In genomic region chr2:102406324-102407304, GRCm38 (mm10) we compare ENCODE assay signal across 11 mouse cellular contexts. TPM values are rescaled to one million over a fixed set of nuclear protein-coding genes. Genes with fewer than 3 reads are reported as not detected.
DNase-seq lines count a peak whose midpoint lies in the region; ATAC-seq and TF ChIP-seq lines count a peak whose summit lies in the region.
"Had no signal": no experiment of that assay in that cellular context is flagged by ENCODE, and none has a peak within 500 bp of the region (broad histone marks: within the 10 kb centered on the region; RNA-seq: fewer than 3 reads in every experiment).

No protein-coding gene starts in this region.

- no peak for TF ChIP-seq CTCF in hindbrain, postnatal 0 days (IDR thresholded peaks at IDR 0.05; ENCODE audit: low read depth)

- H3K27me3 ChIP-seq in heart, embryonic 13.5 days (replicated peaks), result no peaks in the 10 kb centered on the region
- H3K27me3 ChIP-seq in limb, embryonic 11.5 days (ENCODE audit: control insufficient read depth, insufficient read depth, low read length), result no peaks in the 10 kb centered on the region
- H3K27me3 ChIP-seq in limb, embryonic 10.5 days (ENCODE audit: low read depth, poor library complexity, severe bottlenecking), result no peaks in the 10 kb centered on the region
- no peaks in the 10 kb centered on the region for H3K27me3 ChIP-seq in hindbrain, postnatal 0 days (ENCODE audit: insufficient read depth, low read length)
- H3K27me3 ChIP-seq in midbrain, embryonic 16.5 days (ENCODE audit: control insufficient read depth, insufficient read depth, low read depth, low read length), result no peaks in the 10 kb centered on the region

- H3K4me2 ChIP-seq in heart, embryonic 13.5 days, result peak overlapping the region; percentile 47
- H3K4me2 ChIP-seq in limb, embryonic 11.5 days (ENCODE audit: low read depth, severe bottlenecking), result no peak overlapping the region
- peak overlapping the region; percentile 38 for H3K4me2 ChIP-seq in hindbrain, postnatal 0 days (ENCODE audit: low read depth, low read length)
- peak overlapping the region; percentile 31 for H3K4me2 ChIP-seq in midbrain, embryonic 16.5 days (ENCODE audit: low read length)

- H3K9ac ChIP-seq in heart, embryonic 13.5 days, result no peak overlapping the region
- no peak overlapping the region for H3K9ac ChIP-seq in limb, embryonic 11.5 days (ENCODE audit: low read length)
- H3K9ac ChIP-seq in hindbrain, postnatal 0 days (replicated peaks; ENCODE audit: low read length), result no peak overlapping the region
- H3K9ac ChIP-seq in midbrain, embryonic 16.5 days (ENCODE audit: low read depth, low read length), result no peak overlapping the region

- H3K27ac ChIP-seq in heart, embryonic 13.5 days (replicated peaks), result no peak overlapping the region
- no peak overlapping the region for H3K27ac ChIP-seq in limb, embryonic 11.5 days (replicated peaks; ENCODE audit: low read depth, low read length)
- H3K27ac ChIP-seq in limb, embryonic 10.5 days, result no peak overlapping the region
- peak overlapping the region; percentile 48; the same call in 1 of the 2 replicates for H3K27ac ChIP-seq in hindbrain, postnatal 0 days
- H3K27ac ChIP-seq in midbrain, embryonic 16.5 days (ENCODE audit: low read length), result no peak overlapping the region

- H3K4me3 ChIP-seq in heart, embryonic 13.5 days, result peak overlapping the region; percentile 8; the same call in 1 of the 2 replicates
- H3K4me3 ChIP-seq in limb, embryonic 11.5 days (ENCODE audit: low read depth, low read length), result no peak overlapping the region
- no peak overlapping the region for H3K4me3 ChIP-seq in limb, embryonic 10.5 days
- no peak overlapping the region for H3K4me3 ChIP-seq in hindbrain, postnatal 0 days (ENCODE audit: low read length)
- no peak overlapping the region for H3K4me3 ChIP-seq in midbrain, embryonic 16.5 days (ENCODE audit: low read depth, low read length)

- ATAC-seq in heart, embryonic 13.5 days (ENCODE audit: extremely low read depth, insufficient number of reproducible peaks, low FRiP score, low TSS enrichment), result no peak; the same call in 1 of the 2 replicates
- ATAC-seq in limb, embryonic 11.5 days (ENCODE audit: insufficient number of reproducible peaks, low FRiP score, low TSS enrichment, low read depth), result no peak
- ATAC-seq in hindbrain, postnatal 0 days, result peak; percentile 85
- ATAC-seq in midbrain, embryonic 16.5 days, result peak; percentile 52
- no peak for ATAC-seq in inflammation-experienced regulatory T-cells, adult 6 months

- H3K4me1 ChIP-seq in heart, embryonic 13.5 days, result peaks cover 31% of the 10 kb centered on the region
- 0 out of 2 replicates have a peak, but pooled peaks cover 5% of the 10 kb centered on the region for H3K4me1 ChIP-seq in limb, embryonic 11.5 days (ENCODE audit: control insufficient read depth, insufficient read depth, low read length)
- H3K4me1 ChIP-seq in limb, embryonic 10.5 days, result peaks cover 19% of the 10 kb centered on the region
- H3K4me1 ChIP-seq in hindbrain, postnatal 0 days (ENCODE audit: insufficient read depth, low read length), result 0 out of 2 replicates have a peak, but pooled peaks cover 11% of the 10 kb centered on the region
- peaks cover 12% of the 10 kb centered on the region for H3K4me1 ChIP-seq in midbrain, embryonic 16.5 days (ENCODE audit: control insufficient read depth, insufficient read depth, low read length)

- no peak for DNase-seq in heart, adult 11 months
- peak; percentile 8 for DNase-seq in limb, embryonic 11.5 days (ENCODE audit: low spot score)
- no peak for DNase-seq in limb, embryonic 10.5 days (ENCODE audit: low spot score)
- DNase-seq in hindbrain, postnatal 0 days (ENCODE audit: low spot score), result peak; percentile 79
- no peak for DNase-seq in frontal cortex, postnatal 25 days (ENCODE audit: low spot score in 2 of 2)
- DNase-seq: liver; right cerebral cortex, postnatal 14 days; thymus, postnatal 14 days had no signal

- 61% methylated on average over 4 of the region's 4 CpGs for WGBS in heart, embryonic 13.5 days
- WGBS in limb, embryonic 11.5 days, result 76% methylated on average over 4 of the region's 4 CpGs
- WGBS in limb, embryonic 10.5 days, result 83% methylated on average over 4 of the region's 4 CpGs
- 74% methylated on average over 4 of the region's 4 CpGs for WGBS in hindbrain, postnatal 0 days
- 81% methylated on average over 4 of the region's 4 CpGs for WGBS in midbrain, embryonic 16.5 days

- H3K36me3 ChIP-seq in heart, embryonic 13.5 days, result no peaks in the 10 kb centered on the region
- H3K36me3 ChIP-seq in limb, embryonic 11.5 days (ENCODE audit: control insufficient read depth, insufficient read depth, low read length), result no peaks in the 10 kb centered on the region
- no peaks in the 10 kb centered on the region for H3K36me3 ChIP-seq in limb, embryonic 10.5 days
- H3K36me3 ChIP-seq in hindbrain, postnatal 0 days (ENCODE audit: insufficient read depth, low read length), result no peaks in the 10 kb centered on the region
- no peaks in the 10 kb centered on the region for H3K36me3 ChIP-seq in midbrain, embryonic 16.5 days (ENCODE audit: control insufficient read depth, insufficient read depth, low read length)

- H3K9me3 ChIP-seq in heart, embryonic 13.5 days, result no peaks in the 10 kb centered on the region
- no peaks in the 10 kb centered on the region for H3K9me3 ChIP-seq in limb, embryonic 11.5 days (ENCODE audit: control insufficient read depth, low read length)
- H3K9me3 ChIP-seq in limb, embryonic 10.5 days (replicated peaks), result no peaks in the 10 kb centered on the region
- no peaks in the 10 kb centered on the region for H3K9me3 ChIP-seq in hindbrain, postnatal 0 days (ENCODE audit: low read length)
- no peaks in the 10 kb centered on the region for H3K9me3 ChIP-seq in midbrain, embryonic 16.5 days (replicated peaks; ENCODE audit: control insufficient read depth, low read length, poor library complexity, severe bottlenecking)

RNA-seq across cellular contexts. Expression of gene Trim44, which starts 1.0 kb away (rescaled TPM):
- polyA plus RNA-seq in heart, embryonic 13.5 days (2015; fragmentation: Nextera tagmentation; extraction: Ambion mirVana), result 17.7 and 19.9 TPM in 2 replicates
- 38.9 and 46.4 TPM in 2 replicates for polyA plus RNA-seq in limb, embryonic 11.5 days (2014; fragmentation: Nextera tagmentation; extraction: Ambion mirVana)
- 26.3 and 30.3 TPM in 2 replicates for polyA plus RNA-seq in limb, embryonic 10.5 days (2016; fragmentation: Nextera tagmentation; extraction: Ambion mirVana)
- 78.2 and 87.6 TPM in 2 replicates for total RNA-seq in hindbrain, postnatal 0 days (2014; rRNA removed)
- polyA plus RNA-seq in hindbrain, postnatal 0 days (2015; fragmentation: Nextera tagmentation; extraction: Ambion mirVana), result 42.2 and 44.1 TPM in 2 replicates
- polyA plus RNA-seq in midbrain, embryonic 16.5 days (2015; fragmentation: Nextera tagmentation; extraction: Ambion mirVana), result 57.1 and 59.6 TPM in 2 replicates
- 1 to 10 TPM; 3.6 to 9.9 (median 9.3) TPM for polyA plus RNA-seq in inflammation-experienced regulatory T-cells, adult 6 months (2017; shearing (Covaris generic))

RNA-seq across cellular contexts. Expression of gene Fjx1, which starts 45.7 kb away (rescaled TPM):
- polyA plus RNA-seq in heart, embryonic 13.5 days (2015; fragmentation: Nextera tagmentation; extraction: Ambion mirVana), result 2.5 and 2.6 TPM in 2 replicates
- polyA plus RNA-seq in limb, embryonic 11.5 days (2014; fragmentation: Nextera tagmentation; extraction: Ambion mirVana), result 13.7 and 16.7 TPM in 2 replicates
- 16.0 and 16.4 TPM in 2 replicates for polyA plus RNA-seq in limb, embryonic 10.5 days (2016; fragmentation: Nextera tagmentation; extraction: Ambion mirVana)
- 77.8 and 92.0 TPM in 2 replicates for total RNA-seq in hindbrain, postnatal 0 days (2014; rRNA removed)
- polyA plus RNA-seq in hindbrain, postnatal 0 days (2015; fragmentation: Nextera tagmentation; extraction: Ambion mirVana), result 27.2 and 30.1 TPM in 2 replicates
- 28.0 and 29.5 TPM in 2 replicates for polyA plus RNA-seq in midbrain, embryonic 16.5 days (2015; fragmentation: Nextera tagmentation; extraction: Ambion mirVana)
- not detected for polyA plus RNA-seq in inflammation-experienced regulatory T-cells, adult 6 months (2017; shearing (Covaris generic))

Comparison
In these comparisons a context has a peak if more than half of its experiments do, and no peak if none do; other contexts are left out.
1. DNase-seq: peak in limb, embryonic 11.5 days (single experiment) and hindbrain, postnatal 0 days (single experiment); none in heart, adult 11 months (single experiment), limb, embryonic 10.5 days (single experiment) and frontal cortex, postnatal 25 days (0 of 2).
2. ATAC-seq: peak in hindbrain, postnatal 0 days (single experiment) and midbrain, embryonic 16.5 days (single experiment); none in heart, embryonic 13.5 days (single experiment), limb, embryonic 11.5 days (single experiment) and inflammation-experienced regulatory T-cells, adult 6 months (single experiment).